Mouse (Mus musculus): ENCODE measurements at regions not wholly inside any gene's neighbourhood (a gene's known extent, or its start where the extent isn't known, plus 50 kb on each side); places are given as distances from the start of the nearest gene placed in this dataset.

- TF ChIP-seq POLR2A (IDR thresholded peaks at IDR 0.05; ENCODE audit: borderline replicate concordance, extremely low read depth, insufficient read depth, insufficient read length), result no peak
- H3K27ac ChIP-seq (replicated peaks; ENCODE audit: low read depth, low read length), result no peak overlapping the region
- no peaks in the 10 kb centered on the region for H3K4me1 ChIP-seq (ENCODE audit: control insufficient read depth, insufficient read depth, low read length)
- H3K27me3 ChIP-seq (ENCODE audit: control insufficient read depth, insufficient read depth, low read length), result no peaks in the 10 kb centered on the region
- no peak overlapping the region for H3K4me3 ChIP-seq (replicated peaks; ENCODE audit: low read length)
- no peak overlapping the region for H3K4me2 ChIP-seq (replicated peaks; ENCODE audit: low read depth, low read length, severe bottlenecking)
- no peak for DNase-seq (ENCODE audit: low spot score)
- no peaks in the 10 kb centered on the region for H3K36me3 ChIP-seq (ENCODE audit: control insufficient read depth, insufficient read depth, low read length)
- no peak overlapping the region for H3K9ac ChIP-seq (ENCODE audit: low read depth, low read length, severe bottlenecking)
- no peak for ATAC-seq (ENCODE audit: low FRiP score, low read depth)
- WGBS, result 82% methylated on average over 5 of the region's 5 CpGs
- no peaks in the 10 kb centered on the region for H3K9me3 ChIP-seq (ENCODE audit: control insufficient read depth, low read length)
Observed at GRCm38 (mm10) chr13:31177999-31178783, 204.2 kb downstream of the Gm5447 start.

GRCm38 (mm10) chr13:31178964-31179363, 205.0 kb downstream of the Gm5447 start:
- Histone ChIP-seq H3K9me3 (ENCODE audit: control insufficient read depth, low read length) (no peaks in the 10 kb centered on the region), H3K27me3 (ENCODE audit: control insufficient read depth, insufficient read depth, low read length) (no peaks in the 10 kb centered on the region), H3K36me3 (ENCODE audit: control insufficient read depth, insufficient read depth, low read length) (no peaks in the 10 kb centered on the region), H3K4me3 (replicated peaks; ENCODE audit: low read length) (no peak overlapping the region), H3K4me1 (ENCODE audit: control insufficient read depth, insufficient read depth, low read length) (no peaks in the 10 kb centered on the region), H3K27ac (replicated peaks; ENCODE audit: low read depth, low read length) (no peak overlapping the region), H3K4me2 (replicated peaks; ENCODE audit: low read depth, low read length, severe bottlenecking) (no peak overlapping the region), H3K9ac (ENCODE audit: low read depth, low read length, severe bottlenecking) (no peak overlapping the region)
- WGBS, result 81% methylated on average over 3 of the region's 3 CpGs
- ATAC-seq (ENCODE audit: low FRiP score, low read depth) (no peak), DNase-seq (ENCODE audit: low spot score) (no peak)
- TF ChIP-seq POLR2A (IDR thresholded peaks at IDR 0.05; ENCODE audit: borderline replicate concordance, extremely low read depth, insufficient read depth, insufficient read length), result no peak

GRCm38 (mm10) chr13:31179407-31180001, 205.5 kb downstream of the Gm5447 start:
- ATAC-seq (ENCODE audit: low FRiP score, low read depth), result no peak
- no peak overlapping the region for H3K27ac ChIP-seq (replicated peaks; ENCODE audit: low read depth, low read length)

GRCm38 (mm10) chr13:31181530-31181929, 207.5 kb downstream of the Gm5447 start:
- 56% methylated on average over 5 of the region's 5 CpGs for WGBS
- ATAC-seq (ENCODE audit: low FRiP score, low read depth), result no peak

More at GRCm38 (mm10) chr13:31179407-31180001, 205.5 kb downstream of the Gm5447 start:
- H3K9me3 ChIP-seq (ENCODE audit: control insufficient read depth, low read length), result no peaks in the 10 kb centered on the region
- H3K36me3 ChIP-seq (ENCODE audit: control insufficient read depth, insufficient read depth, low read length), result no peaks in the 10 kb centered on the region
- TF ChIP-seq POLR2A (IDR thresholded peaks at IDR 0.05; ENCODE audit: borderline replicate concordance, extremely low read depth, insufficient read depth, insufficient read length), result no peak
- H3K27me3 ChIP-seq (ENCODE audit: control insufficient read depth, insufficient read depth, low read length), result no peaks in the 10 kb centered on the region
- DNase-seq (ENCODE audit: low spot score), result no peak
- 33% methylated on average over 12 of the region's 12 CpGs for WGBS
- H3K4me2 ChIP-seq (replicated peaks; ENCODE audit: low read depth, low read length, severe bottlenecking), result no peak overlapping the region
- H3K9ac ChIP-seq (ENCODE audit: low read depth, low read length, severe bottlenecking), result no peak overlapping the region
- no peaks in the 10 kb centered on the region for H3K4me1 ChIP-seq (ENCODE audit: control insufficient read depth, insufficient read depth, low read length)
- H3K4me3 ChIP-seq (replicated peaks; ENCODE audit: low read length), result no peak overlapping the region

GRCm38 (mm10) chr13:31184845-31185834, 211.1 kb downstream of the Gm5447 start:
- Histone ChIP-seq H3K36me3 (ENCODE audit: control insufficient read depth, insufficient read depth, low read length) (no peaks in the 10 kb centered on the region), H3K9ac (ENCODE audit: low read depth, low read length, severe bottlenecking) (no peak overlapping the region), H3K9me3 (ENCODE audit: control insufficient read depth, low read length) (no peaks in the 10 kb centered on the region), H3K27ac (replicated peaks; ENCODE audit: low read depth, low read length) (no peak overlapping the region), H3K27me3 (ENCODE audit: control insufficient read depth, insufficient read depth, low read length) (no peaks in the 10 kb centered on the region), H3K4me3 (replicated peaks; ENCODE audit: low read length) (no peak overlapping the region), H3K4me2 (replicated peaks; ENCODE audit: low read depth, low read length, severe bottlenecking) (no peak overlapping the region), H3K4me1 (ENCODE audit: control insufficient read depth, insufficient read depth, low read length) (no peaks in the 10 kb centered on the region)
- 71% methylated on average over 14 of the region's 14 CpGs for WGBS
- TF ChIP-seq POLR2A (IDR thresholded peaks at IDR 0.05; ENCODE audit: borderline replicate concordance, extremely low read depth, insufficient read depth, insufficient read length), result no peak
- no peak for DNase-seq (ENCODE audit: low spot score)
- no peak for ATAC-seq (ENCODE audit: low FRiP score, low read depth)

More at GRCm38 (mm10) chr13:31181530-31181929, 207.5 kb downstream of the Gm5447 start:
- no peaks in the 10 kb centered on the region for H3K4me1 ChIP-seq (ENCODE audit: control insufficient read depth, insufficient read depth, low read length)
- TF ChIP-seq POLR2A (IDR thresholded peaks at IDR 0.05; ENCODE audit: borderline replicate concordance, extremely low read depth, insufficient read depth, insufficient read length), result no peak
- DNase-seq (ENCODE audit: low spot score), result no peak
- no peaks in the 10 kb centered on the region for H3K27me3 ChIP-seq (ENCODE audit: control insufficient read depth, insufficient read depth, low read length)
- H3K27ac ChIP-seq (replicated peaks; ENCODE audit: low read depth, low read length), result no peak overlapping the region
- no peak overlapping the region for H3K9ac ChIP-seq (ENCODE audit: low read depth, low read length, severe bottlenecking)
- H3K4me3 ChIP-seq (replicated peaks; ENCODE audit: low read length), result no peak overlapping the region
- no peaks in the 10 kb centered on the region for H3K9me3 ChIP-seq (ENCODE audit: control insufficient read depth, low read length)
- H3K4me2 ChIP-seq (replicated peaks; ENCODE audit: low read depth, low read length, severe bottlenecking), result no peak overlapping the region
- no peaks in the 10 kb centered on the region for H3K36me3 ChIP-seq (ENCODE audit: control insufficient read depth, insufficient read depth, low read length)

Data from limb, embryonic 14.5 days (tissue).